Mouse (Mus musculus) kidney, adult 8-10 months (tissue): Measurements from ENCODE around the gene Zmynd10.

Experiments used
- DNase-seq, 2 experiments: peaks; one replicate each; pipeline ENCODE4 v3.0.0; 2022

Zmynd10 gene

DNA sequence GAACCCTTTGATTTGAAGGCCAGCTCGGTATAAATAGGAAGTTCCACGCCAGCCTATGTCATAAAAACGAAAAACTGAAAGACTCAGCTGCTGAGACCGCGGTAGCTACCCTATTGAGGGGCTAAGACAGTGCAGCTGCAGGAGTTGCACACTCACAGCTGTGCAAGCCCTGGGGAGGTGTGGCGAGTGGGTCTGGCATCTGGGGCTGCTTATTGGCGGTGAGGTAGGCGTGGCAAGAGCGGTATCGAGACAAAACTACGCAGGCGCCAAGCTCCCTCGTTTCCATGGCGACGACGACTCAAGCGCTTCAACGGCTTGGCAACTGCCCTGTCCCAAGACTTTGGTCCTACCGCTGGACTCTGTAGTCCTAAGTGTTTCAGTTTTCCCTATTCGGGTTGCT is at the start of gene Zmynd10:
TSS of gene Zmynd10 (plus strand) at position 273 of the 400 bp plus-strand sequence.
- peak; percentile 97 for DNase-seq

DNA sequence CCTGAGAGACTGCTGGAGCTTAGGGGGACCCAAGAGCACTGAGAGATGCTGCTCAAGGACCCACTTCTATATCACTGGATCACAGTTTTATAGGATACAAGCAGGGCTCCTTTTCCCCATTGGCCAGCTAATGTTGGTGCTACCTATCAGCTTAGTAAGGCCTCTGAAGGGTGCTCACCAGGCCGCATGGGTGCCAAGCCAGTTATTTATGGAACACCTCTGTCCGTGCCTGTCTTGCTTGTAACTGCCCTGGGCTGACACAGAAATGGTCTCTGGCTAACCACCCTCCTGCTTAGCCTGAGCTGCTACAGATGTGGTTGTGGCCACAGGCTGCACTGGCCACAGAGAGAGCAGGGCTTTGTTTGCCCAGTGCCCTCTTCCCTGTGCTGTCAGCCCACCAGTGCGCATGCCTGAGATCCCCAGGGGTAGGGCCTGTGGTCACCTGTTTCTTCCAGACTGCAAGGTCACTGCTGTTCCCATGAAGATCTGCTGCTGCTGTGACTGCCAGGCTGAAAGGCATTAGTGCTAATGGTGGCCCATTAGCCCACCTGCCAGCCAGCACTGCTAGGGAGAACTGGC is 46.3 kb upstream of the Zmynd10 start:
- no peak for DNase-seq

DNA sequence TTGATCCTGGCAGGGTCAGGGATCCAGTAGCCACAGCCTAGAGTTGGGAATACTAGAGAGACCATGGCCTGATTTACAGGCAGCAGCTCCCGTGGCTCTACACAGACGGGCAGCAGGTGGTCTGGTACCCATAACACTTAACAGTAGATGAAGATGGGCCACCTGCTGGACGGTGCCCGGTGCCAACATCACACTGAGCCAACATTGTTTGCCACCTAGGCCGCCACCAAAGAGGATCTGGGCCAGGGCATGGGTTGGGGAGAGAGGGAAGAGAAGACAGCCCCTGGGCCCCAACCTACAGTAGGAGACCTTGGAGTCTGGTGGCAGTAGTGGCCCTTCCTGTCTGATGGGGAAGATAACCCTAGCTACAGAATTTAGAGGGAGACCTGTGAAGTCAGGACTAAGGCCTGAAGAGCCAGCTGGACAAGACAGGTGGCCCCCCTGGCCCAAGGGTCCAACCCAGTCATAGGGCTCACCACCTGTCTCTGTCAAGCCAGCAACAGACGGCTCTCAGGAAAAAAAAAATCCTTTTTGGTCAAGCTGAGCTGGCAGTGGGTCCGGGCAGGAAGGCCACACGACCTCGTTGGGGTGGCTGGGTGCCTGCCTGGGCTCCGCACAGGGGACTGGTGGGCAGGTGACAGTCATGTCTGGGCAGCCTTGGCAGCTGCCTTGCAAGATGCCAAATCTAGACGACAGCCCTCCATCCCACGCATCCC is 44.8 kb upstream of the Zmynd10 start:
- DNase-seq: no peak

DNA sequence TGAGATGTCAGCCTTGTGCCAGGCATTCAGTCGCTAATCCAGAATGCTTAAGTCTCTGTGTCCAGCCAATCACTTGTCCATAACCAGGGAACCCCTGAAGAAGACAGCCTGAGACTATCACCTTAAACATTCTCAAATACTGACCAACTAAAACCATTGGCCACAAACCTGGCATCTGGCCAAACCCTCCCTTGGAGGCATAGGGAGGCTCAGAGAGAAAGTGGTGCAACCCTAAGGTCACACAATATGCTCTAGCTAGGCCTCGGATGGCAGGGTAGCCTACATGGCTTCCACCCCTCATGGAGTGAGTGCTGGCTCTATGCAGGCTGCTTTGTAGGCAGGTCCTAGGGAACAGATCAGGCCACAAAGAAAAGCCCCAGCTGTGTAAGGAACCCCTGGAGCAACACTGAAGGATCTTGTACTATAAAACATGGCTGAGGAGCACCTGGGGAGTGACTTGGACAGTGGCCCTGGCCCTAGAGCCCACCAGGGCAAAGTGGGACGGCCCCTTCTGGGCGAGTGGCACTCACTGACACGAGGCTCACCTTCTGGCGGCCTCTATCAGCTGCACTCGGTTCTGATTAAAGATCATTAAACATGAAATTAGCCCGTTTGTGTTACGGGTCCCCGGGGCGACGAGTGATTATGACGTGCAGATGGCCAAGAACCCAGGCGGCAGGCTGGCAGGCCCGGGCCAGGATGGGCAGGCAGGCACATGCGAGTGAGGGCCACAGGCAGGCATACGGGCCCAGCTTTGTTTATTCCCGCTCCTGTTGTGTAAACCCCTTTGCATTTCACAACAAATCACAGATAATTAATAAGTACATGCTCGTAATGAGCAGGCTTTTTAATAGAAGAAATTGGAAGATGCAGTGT is 42.2 kb upstream of the Zmynd10 start:
- DNase-seq: no peak

DNA sequence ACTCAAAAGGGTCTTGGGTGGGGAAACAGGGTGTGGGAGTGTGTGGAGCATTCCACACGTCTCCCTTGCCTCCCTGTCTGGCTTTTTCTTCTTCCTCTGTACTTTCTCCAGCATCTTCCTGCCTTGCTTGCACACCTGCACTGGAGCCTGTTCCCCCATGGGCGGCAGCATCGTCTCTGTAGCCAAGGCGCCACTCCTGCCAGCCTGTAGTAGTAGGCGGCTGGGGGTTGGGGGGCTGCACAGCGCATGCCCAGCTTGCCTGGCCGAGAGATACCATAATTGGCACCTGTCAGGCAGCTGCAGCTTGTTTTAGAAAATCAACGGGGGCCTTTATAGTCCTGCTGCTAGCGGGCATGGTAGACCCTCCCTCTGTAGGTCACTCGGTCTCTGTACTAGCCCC is 38.8 kb upstream of the Zmynd10 start:
- DNase-seq: no peak

DNA sequence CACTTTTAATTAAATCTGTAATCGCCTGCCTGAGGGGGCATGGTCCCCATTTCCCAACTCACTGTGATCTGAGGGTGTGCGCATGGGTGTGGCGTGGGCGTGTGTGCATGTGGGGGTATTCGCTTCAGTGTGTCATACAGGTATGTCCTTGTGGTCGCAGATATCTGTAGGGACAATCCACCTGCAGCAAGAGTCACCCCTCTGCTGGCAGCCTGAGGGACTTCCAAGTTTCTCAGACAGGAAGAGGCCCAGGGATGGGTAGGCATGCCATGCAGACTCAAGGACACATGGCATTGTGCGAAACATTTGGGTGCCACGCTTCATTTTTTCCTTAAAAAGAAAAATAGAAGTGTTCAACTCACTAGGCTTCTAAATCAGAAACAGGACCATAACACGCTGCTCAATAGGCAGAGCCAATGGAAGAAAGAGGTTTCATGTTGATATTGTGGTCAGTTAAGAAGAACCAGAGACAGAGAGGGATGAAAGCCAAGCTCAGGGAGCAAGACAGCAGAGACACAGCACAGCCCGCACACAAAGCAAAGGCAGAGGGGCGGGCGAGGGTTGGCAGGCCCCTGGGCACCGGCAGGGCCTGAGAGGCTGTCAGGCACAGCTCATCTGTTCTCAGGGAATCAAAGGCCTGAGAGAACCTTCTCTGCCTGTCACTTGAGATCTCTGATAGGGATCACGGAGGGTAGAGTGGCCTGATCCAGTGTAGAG is 36.6 kb upstream of the Zmynd10 start:
- DNase-seq: no peak

DNA sequence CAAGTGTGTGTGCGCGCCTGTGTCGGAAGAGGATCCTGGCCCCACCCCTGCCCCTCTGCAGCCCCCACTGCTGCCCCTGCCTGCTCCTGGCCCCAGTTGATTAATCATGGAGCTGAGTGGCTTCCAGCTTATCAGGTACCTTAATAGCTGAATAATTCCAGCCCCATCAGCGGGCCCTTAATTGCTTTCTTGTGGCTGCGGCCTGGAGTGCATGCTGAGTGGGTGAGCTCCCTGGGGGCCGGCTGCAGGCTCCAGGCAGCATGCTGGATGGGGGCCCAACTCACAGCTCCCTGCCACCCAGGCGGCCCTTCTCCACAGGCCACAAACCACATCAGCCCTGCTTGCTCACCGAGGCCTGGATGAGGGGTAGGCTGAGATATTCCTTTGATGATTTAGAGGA is 35.7 kb upstream of the Zmynd10 start:
- DNase-seq: no peak

DNA sequence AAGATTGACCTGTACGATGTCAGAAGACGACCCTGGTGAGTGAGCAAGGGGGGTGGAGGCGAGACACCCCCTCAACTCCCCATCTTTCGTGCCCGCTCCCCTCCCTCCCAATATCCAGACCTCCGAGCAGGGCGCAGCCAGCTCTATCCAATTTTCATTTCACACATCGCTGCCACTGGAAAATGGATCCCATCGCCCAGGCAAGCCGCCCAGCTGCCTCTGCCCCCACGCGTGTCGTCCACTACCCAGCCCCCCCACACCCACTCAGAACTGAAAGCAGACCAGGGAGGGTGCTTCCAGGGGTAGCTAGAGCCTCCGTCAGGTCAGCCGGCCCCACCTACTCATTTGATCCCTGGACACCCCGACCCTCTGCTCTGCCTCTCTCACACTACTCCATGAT is 34.8 kb upstream of the Zmynd10 start:
- no peak for DNase-seq

DNA sequence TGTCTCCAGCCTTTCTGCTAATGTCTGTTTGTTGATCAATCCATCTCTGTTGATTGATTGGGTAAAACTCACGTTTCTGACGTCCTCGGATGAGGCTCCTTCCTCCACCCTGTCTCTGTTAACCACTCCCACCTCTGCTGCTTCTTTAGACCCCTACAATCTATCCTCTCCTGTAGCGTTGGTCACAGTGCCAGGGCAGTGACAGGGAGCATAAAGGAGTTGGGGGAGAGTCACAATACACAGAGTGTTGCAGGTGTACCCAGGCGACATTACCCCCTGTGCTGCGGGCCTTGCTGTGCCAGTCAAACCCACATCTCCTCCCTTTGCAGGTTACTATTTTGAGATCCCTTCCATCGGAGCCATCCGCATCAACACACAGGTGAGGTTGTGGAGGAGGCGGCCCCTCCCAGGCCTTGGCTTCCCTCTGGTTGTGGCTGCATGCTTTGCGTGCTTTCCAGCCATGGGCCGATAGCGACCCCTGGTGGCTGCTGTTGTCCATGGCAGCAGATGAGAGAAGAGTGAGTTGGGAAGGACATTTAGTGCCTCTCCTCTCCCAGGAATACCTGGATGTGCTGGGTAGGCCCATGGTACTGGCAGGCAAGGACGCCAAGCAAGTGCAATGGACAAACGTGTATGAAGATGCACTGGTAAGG is 32.7 kb upstream of the Zmynd10 start:
- DNase-seq: peak; percentile 59 to 84

DNA sequence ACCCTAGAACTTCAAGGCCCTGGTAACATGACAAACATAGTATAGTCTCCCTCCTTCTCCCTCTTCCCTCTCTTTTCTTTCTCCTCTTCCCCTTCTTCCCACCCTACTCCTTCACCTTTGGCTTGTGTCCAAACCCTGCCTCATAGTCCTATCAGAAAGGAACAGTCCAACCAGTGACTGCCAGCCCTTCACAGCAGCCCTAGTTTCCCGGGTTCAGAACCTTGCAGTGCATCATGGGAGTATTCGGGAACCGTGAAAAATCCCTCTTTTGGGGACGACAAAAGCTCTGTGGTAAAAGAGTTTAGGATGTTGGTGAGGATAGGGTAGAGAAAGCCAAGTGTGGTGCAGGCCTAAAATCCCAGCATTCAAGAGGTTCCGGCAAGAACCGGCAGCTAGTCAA is 26.8 kb upstream of the Zmynd10 start:
- DNase-seq: no peak

DNA sequence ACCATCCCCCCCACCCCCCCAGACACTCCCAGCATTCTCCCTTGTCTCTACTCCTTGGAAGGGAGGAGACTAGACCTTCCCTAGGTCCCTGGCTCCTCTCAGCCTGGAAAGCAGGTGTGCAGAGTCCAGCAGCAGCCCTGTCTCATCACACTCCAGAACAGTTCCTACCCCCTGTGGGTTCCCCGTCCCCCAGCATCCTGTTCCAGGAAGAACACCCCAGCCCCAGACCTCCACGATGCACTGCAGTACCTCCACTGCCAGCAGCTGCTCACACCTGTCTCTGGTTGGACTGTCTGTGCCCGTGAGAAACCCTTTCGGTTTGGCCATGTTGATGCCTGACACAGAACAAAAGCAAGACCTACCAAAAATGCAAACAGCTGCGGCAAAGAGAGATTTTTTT is 25.9 kb upstream of the Zmynd10 start:
- DNase-seq: no peak

DNA sequence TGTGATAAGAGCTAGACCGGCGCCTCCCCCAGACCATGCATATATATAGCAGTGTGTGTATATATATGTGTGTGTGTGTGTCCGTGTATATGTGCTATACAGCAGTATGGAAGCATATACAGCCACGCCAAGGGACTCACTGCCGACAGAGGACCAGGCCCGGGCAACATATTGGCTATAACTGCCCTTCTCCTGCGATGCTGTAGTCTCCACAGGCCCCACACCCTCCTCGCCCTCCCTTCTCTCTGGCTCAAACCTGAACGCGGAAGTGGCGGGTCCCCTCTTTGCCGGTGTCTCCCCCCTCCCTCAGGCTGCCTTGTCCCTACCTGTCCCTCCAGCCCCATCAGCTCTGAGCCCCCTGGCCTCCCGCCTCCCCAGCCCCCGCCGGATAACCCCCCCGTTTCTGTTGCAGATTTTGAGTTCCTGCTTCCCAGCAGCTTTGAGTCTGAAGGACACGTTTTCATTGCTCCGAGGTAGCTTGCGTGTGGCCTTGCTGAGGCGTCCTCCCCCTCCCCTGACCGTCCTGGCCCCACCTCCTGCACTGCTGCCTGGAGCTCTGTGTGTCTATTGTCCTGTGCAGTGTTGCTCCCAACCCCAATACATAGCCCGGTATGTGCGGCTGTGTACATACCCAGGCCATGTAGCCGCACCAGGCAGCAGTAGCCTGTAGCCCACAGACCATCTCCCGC is 25.2 kb upstream of the Zmynd10 start:
- DNase-seq: no peak

DNA sequence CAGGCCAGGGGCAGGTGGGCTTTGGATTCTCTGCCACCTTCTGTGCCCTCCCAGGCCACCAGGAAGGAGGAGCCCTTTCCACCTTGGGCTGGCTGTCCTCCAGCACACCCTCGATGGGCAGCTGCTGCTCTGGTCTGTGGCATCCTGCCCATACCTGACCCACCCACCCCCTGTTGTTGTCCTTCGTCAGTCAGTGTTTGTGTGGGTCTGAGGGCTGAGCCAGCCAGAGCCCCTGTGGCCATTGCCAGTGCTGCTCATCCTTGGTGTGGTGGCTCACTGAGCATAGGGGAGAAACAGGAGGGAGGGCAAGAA is 24.7 kb upstream of the Zmynd10 start:
- DNase-seq: no peak

DNA sequence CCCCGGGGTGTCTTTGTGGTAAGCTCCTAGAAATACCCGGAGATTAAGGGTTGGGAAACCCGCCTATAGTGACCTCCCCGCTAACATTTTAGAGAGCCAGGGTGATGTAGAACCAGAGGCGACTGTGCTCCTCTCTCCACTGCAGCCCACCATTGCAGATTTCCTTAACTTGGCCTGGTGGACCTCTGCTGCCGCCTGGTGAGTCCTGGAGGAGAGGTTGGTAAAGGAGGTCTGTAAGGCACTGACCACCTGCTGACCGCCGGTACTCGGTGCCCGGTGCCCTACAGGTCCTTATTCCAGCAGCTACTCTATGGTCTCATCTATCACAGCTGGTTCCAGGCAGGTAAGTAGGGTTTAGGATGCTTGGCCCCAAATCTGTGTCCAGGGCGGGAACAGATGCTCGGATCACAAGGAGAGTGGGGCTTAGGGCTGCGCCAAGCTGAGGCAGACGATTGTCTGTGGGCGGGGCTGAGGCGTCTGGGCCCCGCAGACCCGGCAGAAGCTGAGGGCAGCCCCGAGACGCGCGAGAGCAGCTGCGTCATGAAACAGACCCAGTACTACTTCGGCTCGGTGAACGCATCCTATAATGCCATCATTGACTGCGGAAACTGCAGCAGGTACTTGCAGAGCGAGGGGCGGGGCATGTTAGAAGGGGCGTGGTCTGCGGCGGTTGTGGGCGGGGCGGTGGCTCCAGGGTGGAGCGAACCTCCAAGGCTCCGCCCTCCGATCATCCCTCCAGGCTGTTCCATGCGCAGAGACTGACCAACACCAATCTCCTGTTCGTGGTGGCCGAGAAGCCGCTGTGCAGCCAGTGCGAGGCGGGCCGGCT is 20.7 kb upstream of the Zmynd10 start:
- peak; percentile 76 to 83 for DNase-seq

DNA sequence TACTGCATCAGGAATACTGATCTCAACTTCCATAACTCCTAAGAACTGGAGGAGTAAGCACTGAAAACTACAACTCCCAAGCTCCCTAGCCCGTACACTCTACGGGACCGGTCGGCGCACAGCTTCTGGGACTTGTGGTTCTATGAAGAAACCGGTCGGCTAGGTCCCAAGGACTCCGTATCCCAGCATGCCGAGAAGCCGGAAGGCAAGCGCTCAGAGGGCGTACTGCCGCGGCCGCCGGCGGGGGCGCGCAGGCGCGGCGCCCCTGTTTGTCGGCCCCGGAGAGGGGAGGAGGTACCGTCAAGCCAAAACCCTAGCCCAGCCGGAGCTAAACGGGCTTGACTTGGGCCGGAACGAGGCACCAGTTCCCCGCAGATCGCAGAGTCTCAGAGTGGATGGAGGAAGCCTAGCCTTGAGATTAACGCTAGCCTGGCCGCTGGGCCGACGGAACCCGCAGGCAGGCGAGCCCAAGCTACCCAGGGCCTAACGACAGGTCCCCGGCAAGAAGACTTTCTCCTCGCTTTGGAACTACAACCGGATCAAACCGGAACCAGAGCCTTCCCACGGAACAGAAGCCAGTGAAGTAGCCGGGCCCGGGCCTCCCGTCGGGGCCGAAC is 13.2 kb upstream of the Zmynd10 start, which contains the start of gene Tmem115:
TSS of gene Tmem115 (plus strand) at position 155 of the 617 bp plus-strand sequence.
- DNase-seq: peak; percentile 95 to 97

DNA sequence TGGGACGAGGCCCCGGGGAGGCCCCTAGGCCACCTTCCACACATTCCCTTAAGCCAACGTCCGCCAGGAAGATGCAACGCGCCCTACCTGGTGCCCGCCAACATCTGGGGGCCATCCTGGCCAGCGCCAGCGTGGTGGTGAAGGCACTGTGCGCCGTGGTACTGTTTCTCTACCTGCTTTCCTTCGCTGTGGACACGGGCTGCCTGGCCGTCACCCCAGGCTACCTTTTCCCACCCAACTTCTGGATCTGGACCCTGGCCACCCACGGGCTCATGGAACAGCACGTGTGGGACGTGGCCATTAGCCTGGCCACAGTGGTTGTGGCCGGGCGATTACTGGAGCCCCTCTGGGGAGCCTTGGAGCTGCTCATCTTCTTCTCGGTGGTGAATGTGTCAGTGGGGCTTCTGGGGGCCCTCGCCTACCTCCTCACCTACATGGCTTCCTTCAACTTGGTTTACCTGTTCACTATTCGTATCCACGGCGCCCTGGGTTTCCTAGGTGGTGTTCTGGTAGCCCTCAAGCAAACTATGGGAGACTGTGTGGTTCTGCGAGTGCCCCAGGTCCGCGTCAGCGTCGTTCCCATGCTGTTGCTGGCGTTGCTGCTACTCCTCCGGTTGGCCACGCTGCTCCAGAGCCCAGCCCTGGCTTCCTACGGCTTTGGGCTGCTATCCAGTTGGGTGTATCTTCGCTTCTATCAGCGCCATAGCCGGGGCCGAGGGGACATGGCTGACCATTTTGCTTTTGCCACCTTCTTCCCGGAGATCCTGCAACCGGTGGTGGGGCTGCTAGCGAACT is 12.5 kb upstream of the Zmynd10 start:
- no peak for DNase-seq

DNA sequence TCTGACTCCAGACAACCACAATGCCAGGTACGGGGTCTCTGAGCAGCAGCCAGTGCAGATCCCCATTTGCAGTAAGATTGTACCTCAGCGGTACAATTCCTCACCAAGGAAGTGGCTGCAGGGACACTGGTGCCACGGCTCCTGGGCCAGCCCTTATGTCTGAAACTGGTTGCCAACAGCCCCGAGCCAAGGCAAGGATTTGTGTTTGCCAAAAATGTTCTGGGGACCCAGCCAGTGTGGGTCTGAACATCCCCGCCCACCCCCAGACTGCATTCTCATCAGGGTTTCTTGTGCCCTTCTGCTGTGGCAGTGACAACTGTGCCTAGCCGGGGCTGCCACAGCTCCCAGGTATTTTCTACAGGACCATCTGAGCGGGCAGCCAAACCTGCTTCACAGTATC is 8.9 kb upstream of the Zmynd10 start:
- DNase-seq: no peak

DNA sequence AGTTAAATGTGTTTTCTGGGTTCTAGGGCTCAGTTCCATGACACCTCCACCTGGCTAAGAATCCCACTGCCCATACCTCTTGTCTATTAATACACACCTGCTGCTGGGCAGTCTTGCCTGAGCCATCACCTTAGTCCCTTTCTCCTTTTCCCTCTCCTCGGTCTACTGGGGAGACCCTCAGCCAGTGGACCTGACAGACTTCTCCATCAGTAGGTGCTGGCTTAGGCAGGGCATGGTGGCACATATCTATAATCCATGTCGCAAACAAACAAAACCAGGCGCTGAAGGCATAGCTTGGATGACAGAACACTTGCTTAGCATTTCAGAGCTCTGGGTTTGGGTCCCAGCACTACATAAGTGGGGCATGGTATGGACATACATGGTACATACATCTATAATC is 8.4 kb upstream of the Zmynd10 start:
- no peak for DNase-seq

DNA sequence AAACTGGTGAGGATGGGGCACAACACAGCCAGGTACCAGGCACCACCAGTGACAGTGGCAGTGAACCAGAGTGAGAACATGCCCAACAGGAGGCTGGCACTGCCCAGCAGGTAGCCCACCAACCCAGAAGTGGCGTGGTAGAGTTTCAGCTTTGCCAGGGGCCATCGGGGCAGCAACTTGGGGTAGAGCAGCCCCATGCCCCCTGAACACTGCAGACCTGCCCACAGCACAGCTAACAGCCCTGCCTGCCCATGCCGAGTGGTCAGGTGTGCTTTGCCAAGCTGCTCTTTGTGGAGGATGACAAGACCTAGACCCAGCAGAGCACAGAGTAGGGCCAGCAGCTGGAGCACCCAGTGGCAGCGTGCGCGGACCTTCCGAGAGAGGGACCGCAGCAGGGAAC is 7.2 kb upstream of the Zmynd10 start:
- no peak for DNase-seq

DNA sequence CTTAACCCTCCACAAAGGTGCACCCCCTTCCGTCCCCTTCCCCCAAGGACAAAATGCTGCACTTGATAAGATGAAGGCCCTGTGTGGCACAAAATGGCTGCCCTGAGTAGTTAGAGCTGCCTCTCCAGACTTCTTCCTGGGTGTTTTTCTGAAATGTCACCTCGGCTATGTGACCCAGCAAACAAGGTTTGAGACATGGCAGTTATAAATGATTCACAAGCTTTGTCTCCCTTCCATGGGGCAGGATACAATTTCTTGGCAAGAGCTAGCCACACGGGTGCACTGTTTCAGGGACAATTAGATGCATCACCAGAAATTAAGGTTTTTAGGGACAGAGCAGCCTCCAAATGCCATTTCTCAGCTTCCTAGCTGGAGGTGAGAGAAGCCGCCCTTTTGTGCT is 6.7 kb upstream of the Zmynd10 start:
- DNase-seq: no peak
